Mouse (Mus musculus) cerebellum, adult 2 months (tissue): ENCODE measurements around the gene Tpra1.

Source experiments
- CTCF ChIP-seq: fragments of 200-500 bp; IDR thresholded peaks from 2 replicates; pipeline ENCODE4 v1.5.1; 2011; ENCODE audit warnings: low read depth, mild to moderate bottlenecking, control low read depth, low read length, moderate library complexity, borderline replicate concordance; ENCODE audit not compliant: insufficient read depth
- POLR2A ChIP-seq: fragments of 200-500 bp; IDR thresholded peaks from 2 replicates; pipeline ENCODE4 v1.6.1; 2011; ENCODE audit warnings: low read length, control low read depth, borderline replicate concordance; ENCODE audit not compliant: insufficient read depth

DNA sequence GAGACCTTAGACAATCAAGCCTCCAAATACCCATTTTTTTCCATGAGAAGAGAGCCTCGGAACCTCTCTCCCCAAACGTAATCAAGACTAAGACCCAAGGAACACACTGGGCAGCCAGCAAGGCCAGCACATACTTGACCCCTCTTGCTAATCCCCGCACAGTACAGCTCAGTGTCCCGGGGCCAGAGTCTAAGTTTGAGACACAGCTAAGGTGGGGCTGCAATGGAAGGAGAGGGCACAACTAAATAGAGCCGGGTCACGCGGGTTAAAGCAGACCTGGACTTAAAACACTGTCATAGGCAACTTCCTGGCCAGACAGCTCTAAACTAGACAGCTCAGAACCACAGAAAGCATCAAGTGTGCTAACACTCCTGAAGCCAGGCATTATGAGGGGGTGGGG, 11.2 kb upstream of the Tpra1 start:
- TF ChIP-seq POLR2A (no peak), CTCF (no peak)
